Mouse (Mus musculus): Measurements from ENCODE around the gene S100pbp. TPM values are rescaled to one million over a fixed set of nuclear protein-coding genes. Genes with fewer than 3 reads are reported as not detected.

The S100pbp gene
- 10 to 100 TPM; 33.6 to 36.0 TPM for total RNA-seq (2021)
- long read RNA-seq, experiment 1, partial matches to known transcripts, result 0 of 5 reads
- long read RNA-seq, experiment 1, other reads (novel, unspliced or antisense), result 5 of 5 reads
- long read RNA-seq, experiment 2, full-length matches to known transcripts, result 1 of 11 reads
- long read RNA-seq, experiment 2, partial matches to known transcripts, result 0 of 11 reads
- long read RNA-seq, experiment 2, other reads (novel, unspliced or antisense), result 10 of 11 reads

DNA sequence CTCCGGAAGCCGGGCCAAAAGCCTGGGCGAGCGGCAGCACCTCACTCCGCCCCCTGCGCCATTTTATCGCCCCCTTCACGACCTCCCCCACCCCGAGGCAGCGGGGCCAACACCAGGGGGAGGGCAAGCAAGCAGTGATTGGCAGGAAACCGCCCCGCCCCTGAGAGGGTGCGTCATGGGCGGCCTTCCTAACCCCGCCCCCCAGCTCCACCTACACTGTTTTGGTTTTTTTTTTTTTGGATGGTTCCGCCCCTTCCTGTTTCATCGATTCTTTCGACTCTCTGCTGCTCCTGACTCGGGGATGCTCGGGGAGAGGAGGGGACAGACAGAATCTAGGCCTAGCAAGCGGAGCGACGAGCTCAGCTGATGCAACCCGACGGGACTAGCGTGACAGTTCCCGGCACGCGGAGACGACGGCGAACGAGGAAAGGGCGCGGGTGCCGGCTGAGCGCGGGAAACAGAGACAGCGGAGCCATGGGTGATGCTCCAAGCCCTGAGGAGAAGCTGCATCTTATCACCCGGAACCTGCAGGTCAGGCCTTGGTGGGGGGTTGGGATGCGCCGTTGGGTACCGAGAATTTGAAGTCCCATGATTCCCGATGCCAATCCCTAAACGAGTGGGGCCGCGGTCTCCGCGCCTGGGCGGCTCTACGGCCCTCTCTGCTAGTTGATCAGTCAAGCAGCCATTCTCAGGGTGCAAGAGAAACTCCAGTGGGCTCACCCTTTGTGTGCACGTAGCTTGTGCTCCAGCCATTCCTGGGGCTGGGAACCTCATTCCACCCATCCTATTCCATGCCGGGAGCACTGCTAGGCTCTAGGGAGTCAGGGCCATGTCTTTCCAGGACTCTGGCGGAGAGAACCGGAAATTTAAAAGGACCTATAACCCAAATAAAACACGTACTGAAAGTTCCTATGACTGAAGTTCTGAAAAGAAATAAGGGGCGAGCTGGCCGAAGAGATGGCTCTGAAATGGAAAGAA lies at the start of gene S100pbp, which contains the start of gene Yars:
S100pbp (minus strand) TSS at position 186 of the 978 bp plus-strand sequence.
Yars (plus strand) TSS at position 219 of the 978 bp plus-strand sequence.
- peak within 1 kb of the TSS; percentile 95 for H3K27ac ChIP-seq
- TF ChIP-seq CTCF (conservative IDR thresholded peaks at IDR 0.05), result no peak
- DNase-seq (ENCODE audit: low spot score in 2 of 2), result peak; percentile 97
- peak within 1 kb of the TSS; percentile 94 for H3K4me3 ChIP-seq

DNA sequence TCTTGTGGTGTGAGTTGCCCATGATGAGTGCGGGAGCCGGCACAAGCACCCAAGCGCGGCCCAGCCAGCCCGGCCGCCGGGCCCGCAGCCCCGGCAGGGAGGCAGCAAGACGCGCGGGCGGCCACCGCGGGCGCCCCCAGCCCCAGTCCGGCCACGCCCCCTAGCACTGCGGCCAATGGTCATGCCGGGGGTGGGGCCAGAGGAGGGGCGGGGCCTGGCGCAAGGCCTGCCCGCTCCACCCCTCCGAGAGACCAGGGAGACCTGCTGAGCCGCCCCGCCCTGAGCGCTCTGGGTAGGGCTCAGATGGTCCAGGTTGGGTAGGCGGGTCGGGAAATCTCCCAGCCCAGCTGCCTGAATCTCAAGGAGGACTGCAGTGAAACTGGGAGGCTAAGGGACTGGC lies 49.5 kb upstream of the S100pbp start:
- H3K27ac ChIP-seq, result peak overlapping the region; percentile 55; the same call in 1 of the 2 replicates
- H3K4me3 ChIP-seq, result peak overlapping the region; percentile 65
- TF ChIP-seq CTCF (conservative IDR thresholded peaks at IDR 0.05), result no peak
- DNase-seq (ENCODE audit: low spot score in 2 of 2), result peak; percentile 56 to 58

DNA sequence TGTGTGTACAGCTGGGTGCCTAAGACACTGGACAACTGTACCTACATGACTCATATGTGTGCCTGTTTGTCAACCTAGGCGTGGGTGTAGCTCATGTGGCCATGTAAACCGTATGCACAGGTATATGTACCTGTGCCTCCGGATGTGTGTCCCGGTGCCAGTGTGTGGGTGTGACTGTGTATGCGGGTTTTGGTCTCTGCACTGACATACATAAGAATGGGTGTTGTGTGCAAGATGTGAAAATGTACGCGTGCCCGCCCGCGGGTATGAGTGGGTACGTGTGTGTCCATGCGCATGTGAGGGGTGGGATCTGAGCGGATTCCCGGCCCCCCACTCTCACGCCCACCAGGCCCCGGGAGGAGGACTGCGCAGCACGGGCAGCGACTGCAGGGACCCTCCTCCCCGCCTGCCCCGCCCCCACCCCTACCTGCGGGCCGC lies 49.1 kb upstream of the S100pbp start:
- Histone ChIP-seq H3K27ac (peak overlapping the region; percentile 55; the same call in 1 of the 2 replicates), H3K4me3 (peak overlapping the region; percentile 65)
- no peak for TF ChIP-seq CTCF (conservative IDR thresholded peaks at IDR 0.05)
- no peak for DNase-seq (ENCODE audit: low spot score in 2 of 2)

DNA sequence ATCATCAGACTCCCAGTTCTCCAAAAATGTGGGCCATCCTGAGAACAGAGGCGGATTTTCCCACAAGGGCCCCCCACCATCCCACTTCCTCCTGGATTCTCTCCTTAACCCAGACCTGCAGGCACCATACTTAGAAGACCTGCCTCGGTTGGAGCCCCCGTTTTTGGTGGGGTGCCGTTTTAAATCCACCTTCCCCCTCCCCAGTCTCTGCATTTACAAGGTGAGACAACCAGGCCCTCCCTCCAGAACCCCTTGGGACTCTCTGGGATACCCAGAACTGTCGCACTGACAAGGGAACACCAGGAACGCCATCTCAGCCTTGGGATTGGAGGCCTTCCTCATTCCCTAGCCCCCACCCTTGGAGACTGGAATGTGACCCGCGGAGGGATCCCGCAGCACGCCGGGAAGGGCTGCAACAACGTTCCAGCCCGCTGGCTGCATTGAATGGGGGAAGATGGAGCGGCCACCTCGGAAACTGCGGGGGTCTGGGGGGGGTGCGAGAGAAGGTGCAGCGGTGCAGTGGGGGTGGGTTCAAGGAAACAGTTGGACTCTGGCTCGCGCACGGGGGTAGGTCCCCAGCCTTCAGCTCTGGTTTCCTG lies 48.4 kb upstream of the S100pbp start:
- Histone ChIP-seq H3K27ac (no peak overlapping the region), H3K4me3 (peak overlapping the region; percentile 65)
- DNase-seq (ENCODE audit: low spot score in 2 of 2), result peak in 1 of 2 experiments; percentile 15
- TF ChIP-seq CTCF (conservative IDR thresholded peaks at IDR 0.05), result no peak

DNA sequence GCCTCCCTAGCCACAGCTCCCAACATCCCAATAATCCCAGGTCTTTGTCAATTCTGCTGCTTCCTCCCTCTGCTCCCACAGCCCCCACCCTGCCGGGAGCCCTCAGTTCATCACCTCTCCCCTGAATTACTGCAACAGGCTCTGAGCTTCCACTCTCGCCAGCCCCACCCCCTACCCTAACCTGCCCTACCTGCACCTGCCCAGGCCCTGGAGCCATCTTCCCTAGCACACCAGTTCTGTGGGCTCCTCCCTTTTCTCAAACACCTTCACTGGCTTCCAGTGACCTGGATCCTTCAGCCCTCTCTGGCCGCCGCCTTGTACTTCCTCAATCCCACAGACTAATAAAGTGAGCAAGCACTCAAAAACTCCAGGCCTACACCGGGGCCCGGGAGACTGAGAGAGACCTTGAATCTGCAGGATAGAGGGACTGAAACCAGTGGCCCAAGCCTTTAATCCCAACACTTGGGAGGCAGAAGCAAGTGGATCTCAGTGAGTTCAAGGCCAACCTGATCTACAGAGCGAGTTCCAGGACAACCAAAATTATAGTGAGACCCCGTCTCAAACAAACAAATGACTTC lies 46.8 kb upstream of the S100pbp start:
- no peak for TF ChIP-seq CTCF (conservative IDR thresholded peaks at IDR 0.05)

DNA sequence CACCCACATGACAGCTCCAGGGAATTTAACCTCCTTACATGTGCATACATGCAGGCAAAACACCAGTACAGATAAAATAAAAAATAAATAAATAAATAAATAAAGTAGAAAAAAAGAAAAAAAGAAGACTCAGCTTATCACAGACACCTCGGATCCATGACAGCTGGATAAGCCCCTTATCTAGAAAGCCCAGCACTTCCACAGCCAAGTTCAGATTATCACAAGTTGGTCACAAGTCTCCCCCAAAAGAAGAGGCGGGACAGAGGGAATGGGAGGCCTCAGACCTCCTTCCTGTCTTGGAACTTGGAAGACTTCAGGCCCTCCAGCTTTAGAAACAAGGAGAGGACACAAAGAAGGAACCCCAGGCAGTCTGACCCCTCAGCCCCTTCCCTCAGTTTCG lies 45.6 kb upstream of the S100pbp start:
- H3K4me3 ChIP-seq, result no peak overlapping the region
- DNase-seq (ENCODE audit: low spot score in 2 of 2), result no peak
- TF ChIP-seq CTCF (conservative IDR thresholded peaks at IDR 0.05), result no peak
- no peak overlapping the region for H3K27ac ChIP-seq

More for the DNA sequence above, 46.8 kb upstream of the S100pbp start:
- Histone ChIP-seq H3K27ac (no peak overlapping the region), H3K4me3 (no peak overlapping the region)
- DNase-seq (ENCODE audit: low spot score in 2 of 2), result no peak

DNA sequence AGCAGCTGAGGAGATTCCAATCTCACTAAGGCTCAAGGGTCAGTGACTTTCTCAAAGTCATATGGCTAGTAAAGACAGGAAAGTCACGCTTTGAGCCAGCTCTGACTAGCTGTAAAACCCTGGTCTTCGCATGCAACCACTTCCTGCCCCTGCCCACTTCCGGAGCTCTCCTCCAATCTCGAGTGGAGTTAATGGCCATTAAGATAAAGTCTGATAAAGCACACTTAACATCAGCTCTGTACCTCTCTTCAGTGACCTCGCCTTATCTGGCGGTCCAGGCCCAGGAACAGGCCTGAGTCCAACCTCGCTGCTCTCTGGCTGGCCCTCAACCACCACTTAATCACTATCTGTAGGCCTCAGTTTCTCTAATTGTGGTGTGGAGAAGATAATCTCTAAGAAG lies 45.0 kb upstream of the S100pbp start:
- DNase-seq (ENCODE audit: low spot score in 2 of 2), result no peak
- no peak for TF ChIP-seq CTCF (conservative IDR thresholded peaks at IDR 0.05)
- Histone ChIP-seq H3K4me3 (no peak overlapping the region), H3K27ac (no peak overlapping the region)

DNA sequence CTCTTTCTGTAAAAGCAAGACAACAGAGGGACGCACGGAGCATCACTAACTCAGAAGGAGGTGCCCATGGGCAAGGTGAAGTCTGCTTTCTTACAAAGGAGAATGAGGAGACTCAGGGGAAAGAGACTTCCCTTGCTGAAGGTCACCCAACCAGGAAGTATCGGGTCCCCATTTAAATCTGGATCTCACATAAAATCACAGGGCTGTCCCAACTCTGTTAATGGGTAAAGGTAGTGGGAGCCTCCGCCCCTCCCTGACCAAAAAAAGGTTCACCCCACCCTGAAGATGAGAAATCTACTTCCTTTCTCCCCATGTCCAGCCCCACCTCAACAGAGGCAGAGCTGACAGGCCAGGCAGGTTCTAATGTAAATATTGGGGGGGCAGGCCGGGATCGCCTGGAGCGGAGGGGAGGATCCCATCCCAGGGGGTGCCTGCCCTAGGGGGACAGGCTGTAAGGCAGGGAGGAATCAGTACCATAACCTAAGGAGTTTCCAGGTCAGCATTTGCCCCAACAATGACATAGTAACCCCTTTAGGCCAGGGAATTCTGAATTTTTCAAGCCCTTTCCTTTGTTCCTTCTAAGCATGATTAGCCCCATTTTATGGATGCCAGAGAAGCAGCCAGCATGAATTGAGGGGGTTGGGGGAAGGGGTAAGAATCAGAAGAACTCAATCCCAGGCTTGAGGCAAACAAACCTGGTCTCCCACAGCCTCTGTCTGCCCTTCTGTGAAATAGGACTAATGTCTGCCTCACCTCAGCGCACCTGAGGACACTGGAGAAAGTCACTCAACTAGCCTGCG lies 43.2 kb upstream of the S100pbp start:
- DNase-seq (ENCODE audit: low spot score in 2 of 2), result no peak
- no peak for TF ChIP-seq CTCF (conservative IDR thresholded peaks at IDR 0.05)
- Histone ChIP-seq H3K27ac (no peak overlapping the region), H3K4me3 (no peak overlapping the region)

DNA sequence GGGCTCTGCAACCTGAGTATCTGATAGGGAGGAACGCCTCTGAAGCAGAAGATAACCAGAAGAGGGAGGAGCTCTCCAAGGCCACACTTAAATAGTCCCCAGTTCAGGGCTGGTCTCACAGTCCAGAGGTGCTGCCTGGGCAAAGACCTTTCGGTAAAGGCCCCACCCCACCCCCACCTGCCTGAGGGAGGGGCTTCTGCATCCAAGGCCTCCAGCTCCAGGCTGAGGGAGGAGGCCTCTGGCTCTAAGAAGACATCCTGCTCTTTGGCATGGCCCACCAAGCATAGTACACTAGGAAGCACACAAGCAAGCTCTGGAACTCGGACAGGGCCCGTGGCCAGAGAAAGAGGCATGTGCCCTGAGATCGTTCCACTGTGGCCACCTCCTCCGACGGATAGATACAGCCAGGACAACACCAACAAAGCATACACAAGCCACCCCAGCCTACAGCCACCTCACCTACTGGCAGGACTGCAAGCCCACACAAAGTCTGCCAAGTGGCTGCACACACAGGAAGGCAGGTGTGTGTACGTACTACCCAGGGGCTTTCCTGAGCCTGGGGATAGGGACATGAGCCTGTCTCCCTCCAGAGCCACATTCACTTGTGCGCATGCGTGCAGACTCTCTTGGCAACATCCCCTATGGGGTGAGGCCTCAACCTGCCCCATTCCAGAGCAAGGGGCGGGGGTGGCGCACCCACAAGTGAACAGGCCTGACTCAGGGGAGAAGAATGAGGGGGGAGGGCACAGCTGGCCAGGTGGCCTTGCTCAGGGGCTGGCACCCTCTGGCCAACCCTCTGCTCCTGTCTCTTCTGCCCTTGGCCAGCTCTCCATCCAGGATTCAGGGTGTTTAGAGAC lies 42.3 kb upstream of the S100pbp start:
- no peak for TF ChIP-seq CTCF (conservative IDR thresholded peaks at IDR 0.05)
- Histone ChIP-seq H3K27ac (no peak overlapping the region), H3K4me3 (no peak overlapping the region)
- no peak for DNase-seq (ENCODE audit: low spot score in 2 of 2)

DNA sequence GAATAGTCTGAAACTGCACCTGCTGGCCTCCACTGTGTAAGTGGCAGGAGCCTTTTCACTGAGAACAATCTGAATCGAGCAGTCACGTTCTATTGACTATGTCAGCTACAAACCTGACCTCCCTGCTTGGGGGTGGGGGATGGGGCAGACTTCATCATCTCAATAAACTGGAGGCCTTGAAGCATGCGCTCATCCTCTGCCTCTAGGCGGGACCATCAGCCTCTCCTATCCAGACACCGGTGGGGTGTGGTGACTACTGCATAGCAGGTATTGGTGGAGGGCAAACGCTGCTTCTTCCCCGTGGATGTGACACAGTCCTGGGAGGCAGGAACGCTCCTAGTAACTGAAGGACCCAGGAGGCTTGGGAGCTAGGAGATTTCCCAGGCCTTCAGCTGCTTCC lies 41.4 kb upstream of the S100pbp start:
- DNase-seq (ENCODE audit: low spot score in 2 of 2), result no peak
- TF ChIP-seq CTCF (conservative IDR thresholded peaks at IDR 0.05), result no peak
- Histone ChIP-seq H3K27ac (no peak overlapping the region), H3K4me3 (no peak overlapping the region)

DNA sequence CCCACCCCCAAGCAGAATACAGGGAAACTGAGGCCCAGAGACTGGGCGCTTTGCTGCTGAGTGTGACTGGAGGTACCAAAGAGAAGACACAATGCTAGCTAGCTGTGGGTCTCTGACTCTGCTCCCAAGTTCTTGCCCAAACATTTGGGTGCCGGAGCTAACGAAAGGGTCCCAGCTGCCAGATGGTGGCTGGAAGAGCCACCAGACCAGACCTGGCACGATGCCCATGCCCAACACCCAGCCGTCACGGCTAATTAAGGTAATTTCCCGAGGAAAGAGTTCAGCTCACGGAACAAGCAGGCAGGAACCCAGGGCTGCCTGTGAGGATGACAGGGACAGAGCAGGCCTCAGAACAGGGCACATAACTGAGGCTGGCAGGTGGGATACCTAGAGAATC lies 38.5 kb upstream of the S100pbp start:
- DNase-seq (ENCODE audit: low spot score in 2 of 2), result no peak
- no peak overlapping the region for H3K4me3 ChIP-seq
- TF ChIP-seq CTCF (conservative IDR thresholded peaks at IDR 0.05), result no peak
- H3K27ac ChIP-seq, result no peak overlapping the region
